Mouse (Mus musculus) midbrain, embryonic 14.5 days (tissue): ENCODE data around the gene Edil3. TPM values are rescaled to one million over a fixed set of nuclear protein-coding genes. Genes with fewer than 3 reads are reported as not detected.
"Not testable (repeated sequence)": the region's sequence is repeated elsewhere in the genome, so short reads cannot be mapped to it uniquely, and the experiment has no call there.

Source experiments
- ATAC-seq: fragments of 200-750 bp; cut with Nextera tagmentation; 2 replicates; pipeline ENCODE4 v1.8.0; 2017; ENCODE audit warnings: moderate number of reproducible peaks, moderate library complexity; ENCODE audit not compliant: low FRiP score, low TSS enrichment
- DNase-seq: peaks from one replicate; pipeline ENCODE4 v3.0.0-alpha.2; 2015
- H3K27ac ChIP-seq: fragments of 300-500 bp; sonication (generic); replicated peaks from 2 replicates; pipeline ENCODE4 v1.5.1; 2014; ENCODE audit warnings: mild to moderate bottlenecking, low read depth, low read length, moderate library complexity
- H3K27me3 ChIP-seq: fragments of 300-500 bp; sonication (generic); 2 replicates; pipeline ENCODE4 v1.6.1; 2014; ENCODE audit warnings: low read length, control low read depth, mixed read lengths; ENCODE audit not compliant: control insufficient read depth, insufficient read depth
- H3K36me3 ChIP-seq: fragments of 300-500 bp; sonication (generic); 2 replicates; pipeline ENCODE4 v1.6.1; 2014; ENCODE audit warnings: low read length, control low read depth; ENCODE audit not compliant: control insufficient read depth, insufficient read depth
- H3K4me1 ChIP-seq: fragments of 300-500 bp; sonication (generic); 2 replicates; pipeline ENCODE4 v1.6.1; 2014; ENCODE audit warnings: mild to moderate bottlenecking, antibody characterized with exemption, low read length, control low read depth; ENCODE audit not compliant: control insufficient read depth, insufficient read depth
- H3K4me2 ChIP-seq: fragments of 300-500 bp; sonication (generic); 2 replicates; pipeline ENCODE4 v1.6.1; 2014; ENCODE audit warnings: mild to moderate bottlenecking, low read length, moderate library complexity
- H3K4me3 ChIP-seq: fragments of 300-500 bp; sonication (generic); replicated peaks from 2 replicates; pipeline ENCODE4 v1.5.1; 2014; ENCODE audit warnings: low read depth, low read length
- H3K9ac ChIP-seq: fragments of 300-500 bp; sonication (generic); replicated peaks from 2 replicates; pipeline ENCODE4 v1.6.1; 2014; ENCODE audit warnings: mild to moderate bottlenecking, low read length, moderate library complexity
- H3K9me3 ChIP-seq: fragments of 300-500 bp; sonication (generic); 2 replicates; pipeline ENCODE4 v1.6.1; 2016; ENCODE audit warnings: low read length, control low read depth, mixed read lengths; ENCODE audit not compliant: control insufficient read depth
- WGBS: fragments of 180-500 bp; shearing (Covaris S2); extraction: QIAGEN DNeasy Blood & Tissue Kit; methylation state at CpG from one replicate; pipeline ENCODE4 v1.1.7; 2014; 5-methylcytosine and 5-hydroxymethylcytosine counted together
- polyA plus RNA-seq: library from polyadenylated mRNA; unstranded; fragments of >200 nt; fragmentation: Nextera tagmentation; extraction: Ambion mirVana; gene quantifications from 2 replicates; pipeline ENCODE4 v1.2.1, GENCODE M21; 2014

Edil3 gene
- polyA plus RNA-seq, 1 experiment from 2014 or later: 57.0 TPM

- ATAC-seq (no peak), DNase-seq (no peak)
- Histone ChIP-seq H3K9ac (no peak overlapping the region), H3K27me3 (no peaks in the 10 kb centered on the region), H3K36me3 (no peaks in the 10 kb centered on the region), H3K4me1 (no peaks in the 10 kb centered on the region), H3K27ac (no peak overlapping the region), H3K9me3 (no peaks in the 10 kb centered on the region), H3K4me3 (no peak overlapping the region), H3K4me2 (no peak overlapping the region)
- WGBS: 86% methylated on average over 2 of the region's 2 CpGs
Observed at GRCm38 (mm10) chr13:89035711-89036110, 214.4 kb downstream of the Edil3 start.

- no peak for DNase-seq
- no peaks in the 10 kb centered on the region for H3K4me1 ChIP-seq
- 89% methylated on average over 1 of the region's 1 CpGs for WGBS
- H3K9ac ChIP-seq: no peak overlapping the region
- H3K9me3 ChIP-seq: no peaks in the 10 kb centered on the region
- no peak overlapping the region for H3K27ac ChIP-seq
- no peak overlapping the region for H3K4me3 ChIP-seq
- H3K4me2 ChIP-seq: no peak overlapping the region
- no peaks in the 10 kb centered on the region for H3K27me3 ChIP-seq
- H3K36me3 ChIP-seq: no peaks in the 10 kb centered on the region
- ATAC-seq: no peak
Observed at GRCm38 (mm10) chr13:89041495-89041894, 220.2 kb downstream of the Edil3 start.

- not testable (repeated sequence) for ATAC-seq, H3K27ac ChIP-seq, H3K4me3 ChIP-seq, DNase-seq, H3K9ac ChIP-seq, H3K4me2 ChIP-seq, H3K9me3 ChIP-seq, H3K4me1 ChIP-seq, H3K27me3 ChIP-seq, H3K36me3 ChIP-seq
Observed at GRCm38 (mm10) chr13:89070132-89070531, 248.9 kb downstream of the Edil3 start.

GRCm38 (mm10) chr13:89076212-89076611, 254.9 kb downstream of the Edil3 start:
- DNase-seq (peak; percentile 45), ATAC-seq (no peak)
- Histone ChIP-seq H3K4me3 (no peak overlapping the region), H3K4me1 (no peaks in the 10 kb centered on the region), H3K9ac (no peak overlapping the region), H3K27ac (no peak overlapping the region), H3K36me3 (no peaks in the 10 kb centered on the region), H3K9me3 (no peaks in the 10 kb centered on the region), H3K4me2 (no peak overlapping the region), H3K27me3 (no peaks in the 10 kb centered on the region)
- 35% methylated on average over 1 of the region's 1 CpGs for WGBS

GRCm38 (mm10) chr13:89105889-89106288, 284.6 kb downstream of the Edil3 start:
- Histone ChIP-seq H3K36me3 (no peaks in the 10 kb centered on the region), H3K9me3 (no peaks in the 10 kb centered on the region), H3K4me3 (no peak overlapping the region), H3K4me1 (no peaks in the 10 kb centered on the region), H3K4me2 (no peak overlapping the region), H3K9ac (no peak overlapping the region), H3K27ac (no peak overlapping the region), H3K27me3 (no peaks in the 10 kb centered on the region)
- WGBS: 84% methylated on average over 1 of the region's 1 CpGs
- ATAC-seq (no peak), DNase-seq (no peak)

- Histone ChIP-seq H3K4me1 (peaks cover 11% of the 10 kb centered on the region; the same call in 1 of the 2 replicates), H3K9ac (no peak overlapping the region), H3K4me3 (no peak overlapping the region), H3K36me3 (no peaks in the 10 kb centered on the region), H3K9me3 (no peaks in the 10 kb centered on the region), H3K27ac (no peak overlapping the region), H3K27me3 (no peaks in the 10 kb centered on the region), H3K4me2 (no peak overlapping the region)
- DNase-seq (peak; percentile 48), ATAC-seq (no peak; the same call in 1 of the 2 replicates)
- WGBS: 36% methylated on average over 2 of the region's 2 CpGs
Observed at GRCm38 (mm10) chr13:89117551-89117950, 296.3 kb downstream of the Edil3 start.

GRCm38 (mm10) chr13:89119809-89120208, 298.5 kb downstream of the Edil3 start:
- WGBS: 58% methylated on average over 8 of the region's 8 CpGs
- peak; percentile 17 for DNase-seq
- no peak overlapping the region for H3K4me2 ChIP-seq

GRCm38 (mm10) chr13:89122511-89123253, 301.4 kb downstream of the Edil3 start:
- ATAC-seq: no peak
- Histone ChIP-seq H3K9ac (no peak overlapping the region), H3K27me3 (no peaks in the 10 kb centered on the region), H3K9me3 (no peaks in the 10 kb centered on the region), H3K27ac (no peak overlapping the region), H3K36me3 (no peaks in the 10 kb centered on the region), H3K4me2 (no peak overlapping the region), H3K4me3 (no peak overlapping the region), H3K4me1 (0 out of 2 replicates have a peak, but pooled peaks cover 7% of the 10 kb centered on the region)
- WGBS: 44% methylated on average over 6 of the region's 6 CpGs
- peak; percentile 8 for DNase-seq

More at GRCm38 (mm10) chr13:89119809-89120208, 298.5 kb downstream of the Edil3 start:
- no peak overlapping the region for H3K4me3 ChIP-seq
- H3K9ac ChIP-seq: no peak overlapping the region
- H3K27me3 ChIP-seq: no peaks in the 10 kb centered on the region
- H3K36me3 ChIP-seq: no peaks in the 10 kb centered on the region
- H3K9me3 ChIP-seq: no peaks in the 10 kb centered on the region
- peaks cover 11% of the 10 kb centered on the region; the same call in 1 of the 2 replicates for H3K4me1 ChIP-seq
- no peak overlapping the region for H3K27ac ChIP-seq
- no peak; the same call in 1 of the 2 replicates for ATAC-seq

GRCm38 (mm10) chr13:89123396-89123795, 302.1 kb downstream of the Edil3 start:
- 74% methylated on average over 5 of the region's 5 CpGs for WGBS

More at GRCm38 (mm10) chr13:89123396-89123795, 302.1 kb downstream of the Edil3 start:
- no peak overlapping the region for H3K9ac ChIP-seq
- no peak overlapping the region for H3K4me3 ChIP-seq
- H3K36me3 ChIP-seq: no peaks in the 10 kb centered on the region
- DNase-seq: no peak
- no peaks in the 10 kb centered on the region for H3K27me3 ChIP-seq
- ATAC-seq: no peak
- no peaks in the 10 kb centered on the region for H3K9me3 ChIP-seq
- H3K4me2 ChIP-seq: no peak overlapping the region
- H3K27ac ChIP-seq: no peak overlapping the region
- 0 out of 2 replicates have a peak, but pooled peaks cover 2% of the 10 kb centered on the region for H3K4me1 ChIP-seq
